Mouse (Mus musculus): ENCODE results near the gene Asb17.

Asb17 gene

DNA sequence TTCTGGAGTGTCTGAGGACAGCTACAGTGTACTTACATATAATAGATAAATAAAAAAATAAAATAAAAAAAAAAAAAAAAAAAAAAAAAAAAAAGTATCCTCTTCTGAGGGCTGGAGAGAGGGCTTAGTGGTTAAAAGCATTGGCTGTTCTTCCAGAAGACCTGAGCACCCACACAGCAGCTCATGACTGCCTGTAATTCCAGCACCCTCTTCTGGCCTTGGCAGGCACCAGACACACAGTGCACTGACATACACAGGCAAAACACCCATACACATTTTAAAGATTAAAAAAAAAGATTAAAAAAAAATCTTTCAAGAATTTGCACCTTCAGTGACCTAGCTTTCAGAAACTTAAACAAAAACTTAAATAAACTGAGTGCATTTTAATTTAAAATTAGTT, 42.3 kb downstream of the Asb17 start:
- in situ Hi-C loops (cut with MboI, MseI): no loop called here

DNA sequence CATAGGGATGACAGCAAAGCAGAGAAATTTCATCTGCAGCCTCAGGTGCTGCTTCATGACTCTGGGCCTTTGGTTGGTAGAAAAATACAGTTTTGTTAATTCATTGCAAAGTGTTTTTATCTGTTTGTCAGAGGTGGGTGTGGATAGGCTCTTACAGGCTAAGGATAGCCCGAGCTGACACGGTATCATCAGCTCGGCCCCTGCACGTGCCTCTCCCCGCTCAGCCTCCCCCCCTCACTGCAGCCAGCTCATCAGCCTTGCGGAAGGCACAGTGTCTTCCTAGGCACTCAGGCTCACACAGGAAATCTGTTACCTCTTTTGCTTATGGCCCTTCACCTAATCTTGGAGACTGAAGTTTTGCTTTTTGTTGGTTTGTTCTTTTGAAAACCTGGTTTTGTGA, 44.1 kb downstream of the Asb17 start:
- in situ Hi-C loops (cut with MboI, MseI): no loop called here

DNA sequence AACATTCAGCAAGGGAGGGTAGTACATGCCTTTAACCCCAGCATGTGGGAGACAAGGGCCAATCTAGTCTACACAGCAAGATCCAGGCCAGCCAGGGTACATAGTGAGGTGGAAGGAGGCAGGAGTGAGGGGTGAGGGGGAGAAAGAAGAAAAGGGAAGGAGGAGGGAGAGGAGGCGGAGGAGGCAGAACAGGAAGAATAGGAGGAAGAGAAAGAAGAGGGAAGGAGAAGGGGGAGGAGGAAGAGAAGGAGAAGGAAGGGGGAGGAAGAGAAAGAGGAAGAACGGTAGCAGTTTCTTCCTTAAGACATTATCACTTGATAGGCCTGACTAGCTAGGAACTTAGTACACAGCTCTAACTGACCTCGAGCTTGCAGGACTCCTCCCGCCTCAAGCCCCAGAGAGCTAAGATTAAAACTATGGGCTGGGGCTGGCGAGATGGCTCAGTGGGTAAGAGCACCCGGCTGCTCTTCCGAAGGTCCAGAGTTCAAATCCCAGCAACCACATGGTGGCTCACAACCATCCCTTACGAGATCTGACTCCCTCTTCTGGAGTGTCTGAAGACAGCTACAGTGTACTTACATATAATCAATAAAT, 45.3 kb downstream of the Asb17 start:
- in situ Hi-C loops (cut with MboI, MseI): no loop called here

DNA sequence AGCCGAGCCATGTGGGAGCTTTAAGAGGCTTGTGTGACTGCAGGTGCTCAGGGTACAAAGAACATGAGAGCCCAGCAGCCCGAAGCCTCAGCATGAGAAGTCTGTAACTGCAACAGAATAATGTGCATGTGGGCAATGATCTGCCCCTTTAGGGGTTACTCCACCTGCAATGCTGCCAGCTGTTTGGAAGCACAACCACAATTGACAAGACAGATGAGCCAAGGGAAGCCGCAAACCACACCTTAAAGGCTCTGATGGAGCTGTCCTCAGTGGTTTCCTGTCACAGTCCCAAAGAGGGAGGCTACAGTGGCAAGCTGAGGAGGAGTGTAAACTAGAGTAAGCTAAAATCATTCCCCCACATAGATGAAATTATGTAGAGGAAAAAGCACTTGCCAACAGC, 51.4 kb downstream of the Asb17 start:
- in situ Hi-C loops (cut with MboI, MseI): no loop called here

DNA sequence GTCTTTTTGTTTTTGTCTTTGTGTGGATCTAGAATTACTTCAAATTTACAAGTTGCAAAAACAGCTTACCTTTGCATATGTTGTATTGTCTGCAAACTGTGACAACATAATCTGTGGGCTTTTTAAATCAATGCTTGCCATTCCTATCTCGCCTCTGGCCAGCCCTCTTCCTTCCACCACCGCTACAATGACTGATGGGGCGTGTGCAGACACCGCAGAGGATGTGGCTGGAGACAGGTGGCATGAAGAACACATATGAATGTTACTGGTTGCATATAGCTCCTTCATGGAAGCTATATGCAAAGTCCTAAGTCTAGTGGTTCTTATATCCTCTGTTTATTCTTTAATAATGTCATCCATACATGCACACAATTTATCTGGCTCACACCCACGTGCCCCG, 53.2 kb downstream of the Asb17 start:
- in situ Hi-C loops (cut with MboI, MseI): no loop called here

DNA sequence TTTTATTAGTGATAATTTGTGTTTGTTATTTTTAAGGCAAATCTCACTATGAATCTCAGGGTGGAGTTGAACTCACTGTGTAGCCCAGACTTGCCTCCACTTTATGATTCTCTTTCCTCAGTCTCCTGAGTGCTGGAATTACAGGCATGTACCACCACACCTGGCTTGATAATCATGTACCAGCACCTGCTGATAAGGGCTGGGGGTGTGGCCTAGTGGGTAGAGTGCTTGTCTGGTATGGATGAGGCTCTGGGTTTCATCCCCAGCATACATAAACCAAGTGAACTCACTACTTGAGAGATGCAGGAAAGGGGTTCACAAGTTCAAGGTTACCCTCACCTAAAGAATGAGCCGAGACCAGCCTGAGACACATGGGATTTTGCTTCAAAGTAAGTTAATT, 57.9 kb downstream of the Asb17 start:
- in situ Hi-C loops (cut with MboI, MseI): loop anchor here (25.0 kb wide), 2 partner anchors 1440 to 1690 kb away; partner anchors contain the start of genes Dnajb4 (in 1 of the 2) and Fubp1 (in 1 of the 2)

DNA sequence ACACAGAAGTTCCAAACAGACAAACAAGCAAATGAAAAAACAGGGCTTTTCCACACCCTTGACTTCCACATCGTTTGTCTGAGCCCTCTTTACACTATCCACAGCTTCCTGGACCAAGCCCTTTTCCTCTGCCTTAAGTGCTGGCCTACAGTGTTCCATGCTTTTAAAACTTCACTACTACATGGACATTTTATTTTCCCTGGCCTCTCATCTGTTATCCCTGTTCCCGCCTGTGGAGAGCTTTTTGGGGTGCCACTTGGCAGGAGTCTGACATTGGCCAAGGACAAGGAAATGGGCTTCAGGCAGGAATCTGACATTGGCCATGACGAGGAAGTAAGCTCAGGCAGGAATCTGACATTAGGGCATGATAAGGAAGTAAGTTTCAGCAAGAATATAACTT, 58.6 kb downstream of the Asb17 start:
- in situ Hi-C loops (cut with MboI, MseI): loop anchor here (25.0 kb wide), 2 partner anchors 1440 to 1690 kb away; partner anchors contain the start of genes Dnajb4 (in 1 of the 2) and Fubp1 (in 1 of the 2)

DNA sequence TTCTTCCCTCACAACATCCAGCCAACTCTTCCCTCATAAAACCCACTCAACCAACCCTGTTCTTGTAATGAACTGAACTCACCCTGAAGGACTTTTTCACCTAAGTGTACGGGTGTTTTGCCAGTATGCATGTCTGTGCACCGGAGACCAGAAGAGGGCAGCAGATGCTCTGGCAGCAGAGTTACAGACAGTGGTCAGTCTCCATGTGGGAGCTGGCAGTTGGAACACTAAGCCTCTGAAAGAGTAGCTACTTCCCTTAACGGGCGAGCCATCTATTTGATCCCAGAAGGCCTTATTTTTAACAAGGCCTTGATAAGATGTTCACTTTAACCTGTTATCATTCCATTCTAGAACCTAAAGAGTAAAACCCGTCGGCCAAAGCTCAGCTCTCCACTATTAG, 60.6 kb downstream of the Asb17 start:
- in situ Hi-C loops (cut with MboI, MseI): loop anchor here (25.0 kb wide), 2 partner anchors 1442 to 1692 kb away; partner anchors contain the start of genes Dnajb4 (in 1 of the 2) and Fubp1 (in 1 of the 2)

Data from T-helper 17 cell (primary cell).